18 mouse cellular contexts compared by ENCODE assay signal in genomic region chr11:31591037-31591554, GRCm38 (mm10).
DNase-seq lines count a peak whose midpoint lies in the region; ATAC-seq and TF ChIP-seq lines count a peak whose summit lies in the region.
"Had no signal": no experiment of that assay in that cellular context is flagged by ENCODE, and none has a peak within 500 bp of the region (broad histone marks: within the 10 kb centered on the region; RNA-seq: fewer than 3 reads in every experiment).

No protein-coding gene starts in this region.

- H3K36me3 ChIP-seq in hindbrain, embryonic 16.5 days (ENCODE audit: control insufficient read depth, insufficient read depth, low read length) = no peaks in the 10 kb centered on the region
- no peaks in the 10 kb centered on the region for H3K36me3 ChIP-seq in hindbrain, embryonic 12.5 days
- no peaks in the 10 kb centered on the region for H3K36me3 ChIP-seq in neural tube, embryonic 15.5 days
- H3K36me3 ChIP-seq in midbrain, postnatal 0 days (ENCODE audit: insufficient read depth, low read length) = no peaks in the 10 kb centered on the region
- H3K36me3 ChIP-seq: G1E; heart, embryonic 10.5 days; liver, embryonic 13.5 days had no signal

- no peak overlapping the region for H3K27ac ChIP-seq in hindbrain, embryonic 16.5 days (ENCODE audit: low read depth, low read length)
- H3K27ac ChIP-seq in hindbrain, embryonic 12.5 days = no peak overlapping the region
- H3K27ac ChIP-seq in neural tube, embryonic 15.5 days (replicated peaks) = no peak overlapping the region
- no peak overlapping the region for H3K27ac ChIP-seq in midbrain, postnatal 0 days (ENCODE audit: low read depth, low read length)
- H3K27ac ChIP-seq: heart, embryonic 10.5 days; hindbrain, postnatal 0 days; liver, embryonic 13.5 days had no signal

- H3K4me1 ChIP-seq in hindbrain, embryonic 16.5 days (ENCODE audit: control insufficient read depth, insufficient read depth, low read depth, low read length) = no peaks in the 10 kb centered on the region
- no peaks in the 10 kb centered on the region for H3K4me1 ChIP-seq in hindbrain, embryonic 12.5 days
- no peaks in the 10 kb centered on the region for H3K4me1 ChIP-seq in neural tube, embryonic 15.5 days
- H3K4me1 ChIP-seq in midbrain, postnatal 0 days (ENCODE audit: insufficient read depth, low read length) = no peaks in the 10 kb centered on the region
- H3K4me1 ChIP-seq: heart, embryonic 10.5 days; liver, embryonic 13.5 days had no signal

- H3K9me3 ChIP-seq in hindbrain, embryonic 16.5 days (ENCODE audit: control insufficient read depth, low read length) = 0 out of 2 replicates have a peak, but pooled peaks cover 2% of the 10 kb centered on the region
- H3K9me3 ChIP-seq in hindbrain, embryonic 12.5 days (replicated peaks) = no peaks in the 10 kb centered on the region
- no peaks in the 10 kb centered on the region for H3K9me3 ChIP-seq in neural tube, embryonic 15.5 days (replicated peaks)
- no peaks in the 10 kb centered on the region for H3K9me3 ChIP-seq in midbrain, postnatal 0 days (ENCODE audit: low read length)
- H3K9me3 ChIP-seq: G1E; heart, embryonic 10.5 days; liver, embryonic 13.5 days had no signal

- no peak overlapping the region for H3K4me3 ChIP-seq in hindbrain, embryonic 16.5 days (ENCODE audit: low read length)
- no peak overlapping the region for H3K4me3 ChIP-seq in hindbrain, embryonic 12.5 days
- H3K4me3 ChIP-seq in neural tube, embryonic 15.5 days (replicated peaks) = no peak overlapping the region
- no peak overlapping the region for H3K4me3 ChIP-seq in midbrain, postnatal 0 days (ENCODE audit: low read depth, low read length)
- H3K4me3 ChIP-seq: heart, embryonic 10.5 days; liver, embryonic 13.5 days had no signal

- H3K9ac ChIP-seq in hindbrain, embryonic 16.5 days (ENCODE audit: low read depth, low read length) = no peak overlapping the region
- no peak overlapping the region for H3K9ac ChIP-seq in hindbrain, embryonic 12.5 days
- H3K9ac ChIP-seq in neural tube, embryonic 15.5 days (replicated peaks) = no peak overlapping the region
- no peak overlapping the region for H3K9ac ChIP-seq in midbrain, postnatal 0 days (replicated peaks; ENCODE audit: low read length, poor library complexity, severe bottlenecking)
- H3K9ac ChIP-seq: liver, embryonic 13.5 days had no signal

- WGBS in hindbrain, embryonic 16.5 days = 64% methylated on average over 6 of the region's 6 CpGs
- 65% methylated on average over 6 of the region's 6 CpGs for WGBS in hindbrain, embryonic 12.5 days
- WGBS in neural tube, embryonic 15.5 days = 70% methylated on average over 6 of the region's 6 CpGs
- WGBS in midbrain, postnatal 0 days = 58% methylated on average over 6 of the region's 6 CpGs

- DNase-seq in embryo, embryonic 11 days = peak; percentile 13
- DNase-seq in embryo, embryonic 9.5 days (ENCODE audit: extremely low spot score) = no peak
- no peak for DNase-seq in neural tube, embryonic 10.5 days (ENCODE audit: extremely low spot score, low spot score)
- peak; percentile 33 for DNase-seq in midbrain, postnatal 0 days (ENCODE audit: low spot score)
- DNase-seq in kidney, postnatal 14 days = no peak
- DNase-seq: adrenal gland, postnatal 10 days; cerebellum, postnatal 14 days; kidney, adult 8-10 months; kidney, postnatal 36 days; layer of hippocampus, adult 9-11 months; liver, embryonic 13.5 days had no signal

- 0 out of 2 replicates have a peak, but pooled peaks have one; percentile 20 for ATAC-seq in hindbrain, embryonic 16.5 days
- ATAC-seq in hindbrain, embryonic 12.5 days (ENCODE audit: low FRiP score) = no peak
- peak; percentile 76 for ATAC-seq in neural tube, embryonic 15.5 days (ENCODE audit: low FRiP score)
- ATAC-seq in midbrain, postnatal 0 days (ENCODE audit: low FRiP score) = no peak
- ATAC-seq: activated CD4-positive, CD25-positive, alpha-beta regulatory T cell, adult 4 months; hindbrain, postnatal 0 days had no signal

- no peak overlapping the region for H3K4me2 ChIP-seq in hindbrain, embryonic 16.5 days (ENCODE audit: low read length)
- H3K4me2 ChIP-seq in hindbrain, embryonic 12.5 days (replicated peaks) = no peak overlapping the region
- H3K4me2 ChIP-seq in neural tube, embryonic 15.5 days = no peak overlapping the region
- no peak overlapping the region for H3K4me2 ChIP-seq in midbrain, postnatal 0 days (ENCODE audit: low read depth, low read length, poor library complexity, severe bottlenecking)
- H3K4me2 ChIP-seq: liver, embryonic 13.5 days had no signal

- no peak for TF ChIP-seq CTCF in midbrain, postnatal 0 days (IDR thresholded peaks at IDR 0.05)

- no peaks in the 10 kb centered on the region for H3K27me3 ChIP-seq in hindbrain, embryonic 16.5 days (replicated peaks; ENCODE audit: control insufficient read depth, insufficient read depth, low read length)
- no peaks in the 10 kb centered on the region for H3K27me3 ChIP-seq in hindbrain, embryonic 12.5 days
- no peaks in the 10 kb centered on the region for H3K27me3 ChIP-seq in neural tube, embryonic 15.5 days (replicated peaks)
- no peaks in the 10 kb centered on the region for H3K27me3 ChIP-seq in midbrain, postnatal 0 days (ENCODE audit: insufficient read depth, low read length)
- H3K27me3 ChIP-seq: liver, embryonic 13.5 days had no signal

Comparison
In these comparisons a context has a peak if more than half of its experiments do, and no peak if none do; other contexts are left out.
1. DNase-seq: peak in embryo, embryonic 11 days (single experiment) and midbrain, postnatal 0 days (single experiment); none in embryo, embryonic 9.5 days (single experiment), neural tube, embryonic 10.5 days (single experiment) and kidney, postnatal 14 days (single experiment).
2. ATAC-seq: peak in hindbrain, embryonic 16.5 days (single experiment) and neural tube, embryonic 15.5 days (single experiment); none in hindbrain, embryonic 12.5 days (single experiment) and midbrain, postnatal 0 days (single experiment).